Comparison of ENCODE assay signal across 9 mouse cellular contexts in genomic region chr4:88523241-88523640, GRCm38 (mm10). TPM values are rescaled to one million over a fixed set of nuclear protein-coding genes. Genes with fewer than 3 reads are reported as not detected.
DNase-seq lines count a peak whose midpoint lies in the region; ATAC-seq and TF ChIP-seq lines count a peak whose summit lies in the region.
"Had no signal": no experiment of that assay in that cellular context is flagged by ENCODE, and none has a peak within 500 bp of the region (broad histone marks: within the 10 kb centered on the region; RNA-seq: fewer than 3 reads in every experiment).

No protein-coding gene starts in this region.

- H3K4me2 ChIP-seq in hindbrain, postnatal 0 days (ENCODE audit: low read depth, low read length): no peak overlapping the region
- H3K4me2 ChIP-seq: lung, embryonic 15.5 days had no signal

- no peak for ATAC-seq in hindbrain, postnatal 0 days

- H3K27me3 ChIP-seq in hindbrain, postnatal 0 days (ENCODE audit: insufficient read depth, low read length): no peaks in the 10 kb centered on the region
- H3K27me3 ChIP-seq in hindbrain, embryonic 10.5 days (ENCODE audit: insufficient read depth, poor library complexity, severe bottlenecking): no peaks in the 10 kb centered on the region
- peaks cover 7% of the 10 kb centered on the region; the same call in 1 of the 2 replicates for H3K27me3 ChIP-seq in E14TG2a.4 (ENCODE audit: insufficient read depth, low read length)
- H3K27me3 ChIP-seq: lung, embryonic 15.5 days had no signal

- TF ChIP-seq CTCF in hindbrain, postnatal 0 days (IDR thresholded peaks at IDR 0.05; ENCODE audit: low read depth): peak; percentile 45
- TF ChIP-seq CTCF in E14TG2a.4 (conservative IDR thresholded peaks at IDR 0.05; ENCODE audit: low read length): peak; percentile 24; the same call in 1 of the 2 replicates

- no peak overlapping the region for H3K27ac ChIP-seq in hindbrain, postnatal 0 days
- no peak overlapping the region for H3K27ac ChIP-seq in hindbrain, embryonic 10.5 days
- H3K27ac ChIP-seq: lung, embryonic 15.5 days had no signal

- intact Hi-C loops in left cerebral cortex, postnatal 4 days (cut with DNase I): no loop called here

- H3K9me3 ChIP-seq in hindbrain, postnatal 0 days (ENCODE audit: low read length): no peaks in the 10 kb centered on the region
- no peaks in the 10 kb centered on the region for H3K9me3 ChIP-seq in hindbrain, embryonic 10.5 days
- no peaks in the 10 kb centered on the region for H3K9me3 ChIP-seq in E14TG2a.4 (ENCODE audit: low read length)
- H3K9me3 ChIP-seq: lung, embryonic 15.5 days had no signal

- H3K9ac ChIP-seq in hindbrain, postnatal 0 days (replicated peaks; ENCODE audit: low read length): no peak overlapping the region
- H3K9ac ChIP-seq: lung, embryonic 15.5 days had no signal

- H3K4me1 ChIP-seq in hindbrain, postnatal 0 days (ENCODE audit: insufficient read depth, low read length): no peaks in the 10 kb centered on the region
- no peaks in the 10 kb centered on the region for H3K4me1 ChIP-seq in hindbrain, embryonic 10.5 days (replicated peaks)
- H3K4me1 ChIP-seq in E14TG2a.4 (replicated peaks; ENCODE audit: low read depth, low read length): no peaks in the 10 kb centered on the region
- H3K4me1 ChIP-seq: lung, embryonic 15.5 days had no signal

- DNase-seq in hindbrain, postnatal 0 days (ENCODE audit: low spot score): peak; percentile 25
- no peak for DNase-seq in hindbrain, embryonic 10.5 days (ENCODE audit: low spot score)
- DNase-seq in adipocyte (ENCODE audit: low spot score): peak; percentile 44
- DNase-seq in kidney, postnatal 4 days: peak; percentile 20 to 22
- DNase-seq in left cerebral cortex, postnatal 4 days: no peak
- no peak for DNase-seq in cerebellum, adult 11 months
- no peak for DNase-seq in thymus, postnatal 0 days (ENCODE audit: low spot score)

- H3K36me3 ChIP-seq in hindbrain, postnatal 0 days (ENCODE audit: insufficient read depth, low read length): no peaks in the 10 kb centered on the region
- H3K36me3 ChIP-seq in hindbrain, embryonic 10.5 days: no peaks in the 10 kb centered on the region
- no peaks in the 10 kb centered on the region for H3K36me3 ChIP-seq in E14TG2a.4 (ENCODE audit: insufficient read depth, low read length)
- H3K36me3 ChIP-seq: lung, embryonic 15.5 days had no signal

- H3K4me3 ChIP-seq in hindbrain, postnatal 0 days (ENCODE audit: low read length): no peak overlapping the region
- H3K4me3 ChIP-seq in hindbrain, embryonic 10.5 days: no peak overlapping the region
- H3K4me3 ChIP-seq in E14TG2a.4 (replicated peaks; ENCODE audit: low read length): no peak overlapping the region
- H3K4me3 ChIP-seq: lung, embryonic 15.5 days had no signal

RNA-seq across cellular contexts. Expression of gene Ifnb1, which starts 0.7 kb away (rescaled TPM):
- not detected in 2 replicates for total RNA-seq in hindbrain, postnatal 0 days (2014; rRNA removed)
- polyA plus RNA-seq in hindbrain, postnatal 0 days (2015; fragmentation: Nextera tagmentation; extraction: Ambion mirVana): not detected in 2 replicates
- polyA plus RNA-seq in hindbrain, embryonic 10.5 days (2016; fragmentation: Nextera tagmentation; extraction: Ambion mirVana): not detected in 2 replicates
- total RNA-seq in left cerebral cortex, postnatal 4 days (2021): not detected
- polyA plus RNA-seq in thymus, postnatal 0 days (2015; fragmentation: Nextera tagmentation; extraction: Ambion mirVana): not detected in 2 replicates
- polyA plus RNA-seq: lung, embryonic 15.5 days had no signal

RNA-seq across cellular contexts. Expression of gene Ifna15, which starts 34.8 kb away (rescaled TPM):
- not detected in 2 replicates for total RNA-seq in hindbrain, postnatal 0 days (2014; rRNA removed)
- not detected in 2 replicates for polyA plus RNA-seq in hindbrain, postnatal 0 days (2015; fragmentation: Nextera tagmentation; extraction: Ambion mirVana)
- polyA plus RNA-seq in hindbrain, embryonic 10.5 days (2016; fragmentation: Nextera tagmentation; extraction: Ambion mirVana): not detected in 2 replicates
- not detected for total RNA-seq in left cerebral cortex, postnatal 4 days (2021)
- not detected in 2 replicates for polyA plus RNA-seq in thymus, postnatal 0 days (2015; fragmentation: Nextera tagmentation; extraction: Ambion mirVana)
- polyA plus RNA-seq: lung, embryonic 15.5 days had no signal

RNA-seq across cellular contexts. Expression of gene Ifna14, which starts 48.4 kb away (rescaled TPM):
- total RNA-seq in hindbrain, postnatal 0 days (2014; rRNA removed): not detected in 2 replicates
- polyA plus RNA-seq in hindbrain, postnatal 0 days (2015; fragmentation: Nextera tagmentation; extraction: Ambion mirVana): not detected in 2 replicates
- polyA plus RNA-seq in hindbrain, embryonic 10.5 days (2016; fragmentation: Nextera tagmentation; extraction: Ambion mirVana): not detected in 2 replicates
- total RNA-seq in left cerebral cortex, postnatal 4 days (2021): not detected
- polyA plus RNA-seq in thymus, postnatal 0 days (2015; fragmentation: Nextera tagmentation; extraction: Ambion mirVana): not detected in 2 replicates
- polyA plus RNA-seq: lung, embryonic 15.5 days had no signal

Comparison
In these comparisons a context has a peak if more than half of its experiments do, and no peak if none do; other contexts are left out.
1. DNase-seq: peak in hindbrain, postnatal 0 days (single experiment), adipocyte (single experiment) and kidney, postnatal 4 days (2 of 2); none in hindbrain, embryonic 10.5 days (single experiment), left cerebral cortex, postnatal 4 days (single experiment), cerebellum, adult 11 months (single experiment) and thymus, postnatal 0 days (single experiment).